ENCODE assay signal across 13 mouse cellular contexts in the genomic region with DNA sequence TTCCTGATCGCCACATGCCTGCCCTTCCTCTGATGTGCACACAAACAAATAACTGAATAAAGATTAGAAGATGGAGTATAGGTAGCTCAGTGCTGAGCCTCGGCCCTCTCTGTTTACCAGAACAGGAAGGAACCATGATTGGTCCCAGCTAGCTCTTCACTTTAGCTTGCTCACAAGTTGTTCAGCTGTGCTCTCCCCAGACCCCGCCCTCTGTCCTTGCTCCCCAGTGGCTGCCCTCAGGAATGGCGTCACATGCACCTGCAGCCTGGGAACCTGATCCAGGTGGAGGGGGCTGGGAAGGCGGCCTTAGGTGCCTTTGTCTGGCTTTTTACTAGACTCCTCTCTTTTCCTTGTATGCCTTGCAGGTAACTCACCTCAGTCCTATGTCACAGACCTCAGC. TPM values are rescaled to one million over a fixed set of nuclear protein-coding genes. Genes with fewer than 3 reads are reported as not detected.
A peak's percentile ranks its signal among the peaks of the same experiment; 100 is the strongest.
DNase-seq lines count a peak whose midpoint lies in the region; ATAC-seq and TF ChIP-seq lines count a peak whose summit lies in the region.
"Had no signal": no experiment of that assay in that cellular context is flagged by ENCODE, and none has a peak within 500 bp of the region (broad histone marks: within the 10 kb centered on the region; RNA-seq: fewer than 3 reads in every experiment).

No protein-coding gene starts in this region.

- H3K4me2 ChIP-seq in lung, embryonic 15.5 days: peak overlapping the region; percentile 41

- no peak overlapping the region for H3K4me3 ChIP-seq in heart, adult 2 months
- peak overlapping the region; percentile 14; the same call in 1 of the 2 replicates for H3K4me3 ChIP-seq in lung, embryonic 15.5 days

- no peaks in the 10 kb centered on the region for H3K27me3 ChIP-seq in heart, adult 2 months (ENCODE audit: control insufficient read depth, insufficient read depth, low read length)
- H3K27me3 ChIP-seq in lung, embryonic 15.5 days: no peaks in the 10 kb centered on the region

- WGBS in heart, adult 2 months: 81% methylated on average over 5 of the region's 5 CpGs
- WGBS in lung, embryonic 15.5 days: 40% methylated on average over 5 of the region's 5 CpGs

- intact Hi-C loops in heart, adult 2 months (cut with DNase I): no loop called here

- DNase-seq in heart, adult 2 months: no peak
- no peak for DNase-seq in heart, adult 9 months (ENCODE audit: low spot score in 2 of 2)
- peak; percentile 71 for DNase-seq in R1 (ENCODE audit: low read depth, low spot score)
- DNase-seq in kidney, adult 18-20 months: peak; percentile 64
- no peak for DNase-seq in embryo, embryonic 11 days
- no peak for DNase-seq in retina, embryonic 14.5 days (ENCODE audit: low spot score)
- DNase-seq in layer of hippocampus, adult 11-12 months (ENCODE audit: low spot score): no peak
- DNase-seq: adrenal gland, adult 2 months; right cerebral cortex, adult 18-20 months; thymus, adult 2 months had no signal

- no peak for TF ChIP-seq POLR2A in heart, adult 2 months (IDR thresholded peaks at IDR 0.05; ENCODE audit: insufficient read depth, low read depth, low read length)

- H3K79me2 ChIP-seq in heart, adult 2 months (replicated peaks; ENCODE audit: control insufficient read depth, insufficient read depth, low read length): no peaks in the 10 kb centered on the region

- TF ChIP-seq EP300 in heart, adult 2 months (IDR thresholded peaks at IDR 0.05; ENCODE audit: insufficient read depth, low read depth, low read length): no peak

- H3K4me1 ChIP-seq in heart, adult 2 months (ENCODE audit: control insufficient read depth, insufficient read depth, low read length): peaks cover 17% of the 10 kb centered on the region
- peaks cover 43% of the 10 kb centered on the region for H3K4me1 ChIP-seq in lung, embryonic 15.5 days

- ATAC-seq in lung, embryonic 15.5 days (ENCODE audit: borderline replicate concordance, extremely low read depth, low FRiP score, low TSS enrichment): peak; percentile 64

- H3K36me3 ChIP-seq in heart, adult 2 months (ENCODE audit: control insufficient read depth, insufficient read depth, low read length): no peaks in the 10 kb centered on the region; the same call in 1 of the 2 replicates
- H3K36me3 ChIP-seq in lung, embryonic 15.5 days: no peaks in the 10 kb centered on the region

- H3K9ac ChIP-seq in heart, adult 2 months (ENCODE audit: low read depth, low read length): no peak overlapping the region
- no peak overlapping the region for H3K9ac ChIP-seq in lung, embryonic 15.5 days

- H3K27ac ChIP-seq in heart, adult 2 months: peak overlapping the region; percentile 89
- H3K27ac ChIP-seq in lung, embryonic 15.5 days: peak overlapping the region; percentile 40

- no peaks in the 10 kb centered on the region for H3K9me3 ChIP-seq in lung, embryonic 15.5 days

- no peak for TF ChIP-seq CTCF in heart, adult 2 months (IDR thresholded peaks at IDR 0.05)

RNA-seq across cellular contexts. Expression of gene Arhgef2, which starts 9.4 kb away (rescaled TPM):
- 10 to 100 TPM; 37.3 to 37.5 TPM for total RNA-seq in heart, adult 2 months (2021)
- 51.0 and 53.4 TPM in 2 replicates for polyA plus RNA-seq in heart, adult 2 months (2012; rRNA removed)
- 105 and 116 TPM in 2 replicates for polyA plus RNA-seq in lung, embryonic 15.5 days (2015; fragmentation: Nextera tagmentation; extraction: Ambion mirVana)

RNA-seq across cellular contexts. Expression of gene Rxfp4, which starts 37.8 kb away (rescaled TPM):
- not detected for total RNA-seq in heart, adult 2 months (2021)
- polyA plus RNA-seq in heart, adult 2 months (2012; rRNA removed): 0.41 TPM in 1 of 2 replicates, not detected in the other
- polyA plus RNA-seq in lung, embryonic 15.5 days (2015; fragmentation: Nextera tagmentation; extraction: Ambion mirVana): not detected in 2 replicates
- total RNA-seq: adrenal gland, adult 2 months; common myeloid progenitor, adult 5-6 weeks; liver, adult 2 months had no signal
- polyA plus RNA-seq: adrenal gland, adult 2 months; liver, adult 2 months; thymus, adult 2 months had no signal

RNA-seq across cellular contexts. Expression of gene Ssr2, which starts 39.4 kb away (rescaled TPM):
- 10 to 100 TPM; 65.3 to 67.6 TPM for total RNA-seq in heart, adult 2 months (2021)
- 80.0 and 115 TPM in 2 replicates for polyA plus RNA-seq in heart, adult 2 months (2012; rRNA removed)
- 290 and 301 TPM in 2 replicates for polyA plus RNA-seq in lung, embryonic 15.5 days (2015; fragmentation: Nextera tagmentation; extraction: Ambion mirVana)

Comparison
In these comparisons a context has a peak if more than half of its experiments do, and no peak if none do; other contexts are left out.
1. DNase-seq: peak in R1 (single experiment) and kidney, adult 18-20 months (single experiment); none in heart, adult 2 months (0 of 2), heart, adult 9 months (0 of 2), embryo, embryonic 11 days (single experiment), retina, embryonic 14.5 days (single experiment) and layer of hippocampus, adult 11-12 months (single experiment).